Mouse (Mus musculus): ENCODE measurements around the gene Abcc8. TPM values are rescaled to one million over a fixed set of nuclear protein-coding genes. Genes with fewer than 3 reads are reported as not detected.

Abcc8 gene
- polyA plus RNA-seq, 1 experiment: 1.1 TPM

- H3K27ac ChIP-seq (replicated peaks; ENCODE audit: low read depth, low read length): no peak overlapping the region
- no peak overlapping the region for H3K4me3 ChIP-seq (ENCODE audit: insufficient read depth, low read depth, low read length)
- H3K4me1 ChIP-seq (ENCODE audit: control insufficient read depth, insufficient read depth, insufficient read length, low read length): no peaks in the 10 kb centered on the region
Observed at GRCm38 (mm10) chr7:46076844-46077243, 103.0 kb downstream of the Abcc8 start.

- no peak overlapping the region for H3K27ac ChIP-seq (replicated peaks; ENCODE audit: low read depth, low read length)
- no peak overlapping the region for H3K4me3 ChIP-seq (ENCODE audit: insufficient read depth, low read depth, low read length)
- no peaks in the 10 kb centered on the region for H3K4me1 ChIP-seq (ENCODE audit: control insufficient read depth, insufficient read depth, insufficient read length, low read length)
Observed at GRCm38 (mm10) chr7:46068831-46069230, 111.0 kb downstream of the Abcc8 start.

DNA sequence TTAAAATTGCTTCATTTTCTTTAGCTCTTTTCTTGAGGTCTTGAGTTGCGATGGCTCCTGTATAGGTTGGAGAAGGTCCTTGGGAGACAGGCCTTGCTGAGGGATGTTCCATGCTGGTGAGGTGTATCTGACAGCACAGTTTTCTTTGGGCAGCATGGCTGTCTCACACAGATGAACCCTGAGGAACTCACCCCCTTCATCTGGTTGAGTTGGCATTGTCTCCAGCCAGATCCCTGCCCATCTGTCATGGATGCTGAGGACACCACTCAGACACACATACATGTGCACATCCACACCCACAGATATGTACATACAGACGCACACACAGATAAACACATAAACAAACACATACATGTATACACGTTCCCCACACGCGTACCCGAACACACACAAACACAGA lies 116.5 kb downstream of the Abcc8 start:
- no peak overlapping the region for H3K27ac ChIP-seq (replicated peaks; ENCODE audit: low read depth, low read length)
- no peak overlapping the region for H3K4me3 ChIP-seq (ENCODE audit: insufficient read depth, low read depth, low read length)
- no peaks in the 10 kb centered on the region for H3K4me1 ChIP-seq (ENCODE audit: control insufficient read depth, insufficient read depth, insufficient read length, low read length)

GRCm38 (mm10) chr7:46061614-46062013 lies 118.2 kb downstream of the Abcc8 start:
- H3K27ac ChIP-seq (replicated peaks; ENCODE audit: low read depth, low read length): no peak overlapping the region
- no peak overlapping the region for H3K4me3 ChIP-seq (ENCODE audit: insufficient read depth, low read depth, low read length)

GRCm38 (mm10) chr7:46060688-46061087 lies 119.1 kb downstream of the Abcc8 start:
- Histone ChIP-seq H3K4me3 (ENCODE audit: insufficient read depth, low read depth, low read length) (no peak overlapping the region), H3K27ac (replicated peaks; ENCODE audit: low read depth, low read length) (no peak overlapping the region), H3K4me1 (ENCODE audit: control insufficient read depth, insufficient read depth, insufficient read length, low read length) (no peaks in the 10 kb centered on the region)

More at GRCm38 (mm10) chr7:46061614-46062013, 118.2 kb downstream of the Abcc8 start:
- H3K4me1 ChIP-seq (ENCODE audit: control insufficient read depth, insufficient read depth, insufficient read length, low read length): no peaks in the 10 kb centered on the region

DNA sequence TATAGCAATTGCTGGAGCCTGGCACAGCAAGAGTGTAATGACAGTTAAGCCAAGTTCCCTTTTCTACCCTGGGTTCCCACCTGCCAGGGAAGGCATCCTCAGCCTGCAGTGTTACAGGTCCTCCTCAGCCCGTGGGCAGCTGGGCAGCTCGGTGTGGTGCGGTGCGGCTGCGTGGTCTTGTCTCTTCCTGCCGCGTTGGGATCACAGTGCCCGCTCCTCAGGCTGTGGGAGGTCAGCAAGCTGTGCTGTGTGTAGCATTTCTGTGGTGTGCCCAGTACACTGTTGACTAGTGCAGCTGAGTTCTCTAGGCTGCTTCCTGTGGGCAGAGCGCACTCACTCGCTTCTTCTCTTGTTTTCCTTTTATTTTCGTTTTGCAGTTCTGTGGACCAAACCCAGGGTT lies 121.0 kb downstream of the Abcc8 start:
- H3K4me3 ChIP-seq (ENCODE audit: insufficient read depth, low read depth, low read length): peak overlapping the region; percentile 47
- H3K4me1 ChIP-seq (ENCODE audit: control insufficient read depth, insufficient read depth, insufficient read length, low read length): no peaks in the 10 kb centered on the region
- no peak overlapping the region for H3K27ac ChIP-seq (replicated peaks; ENCODE audit: low read depth, low read length)

Other genes with a start within 250 kb of the Abcc8 start
- not detected in 2 replicates for gene Abcc6, start 149.7 kb downstream of the Abcc8 start, polyA plus RNA-seq (2012; ENCODE audit: insufficient read depth, insufficient read length, missing spikeins)
- gene Nomo1, start 146.3 kb downstream of the Abcc8 start, polyA plus RNA-seq (2012; ENCODE audit: insufficient read depth, insufficient read length, missing spikeins): 26.3 and 38.6 TPM in 2 replicates
- gene Kcnj11, start 79.3 kb downstream of the Abcc8 start, polyA plus RNA-seq (2012; ENCODE audit: insufficient read depth, insufficient read length, missing spikeins): 5.1 and 10.4 TPM in 2 replicates
- gene Ush1c, start 58.5 kb upstream of the Abcc8 start, polyA plus RNA-seq (2012; ENCODE audit: insufficient read depth, insufficient read length, missing spikeins): not detected in 2 replicates
- not detected in 2 replicates for gene Otog, start 61.0 kb upstream of the Abcc8 start, polyA plus RNA-seq (2012; ENCODE audit: insufficient read depth, insufficient read length, missing spikeins)
- 0.63 TPM in 1 of 2 replicates, not detected in the other for gene Myod1, start 196.4 kb upstream of the Abcc8 start, polyA plus RNA-seq (2012; ENCODE audit: insufficient read depth, insufficient read length, missing spikeins)
- 0.13 and 0.36 TPM in 2 replicates for gene Kcnc1, start 216.5 kb upstream of the Abcc8 start, polyA plus RNA-seq (2012; ENCODE audit: insufficient read depth, insufficient read length, missing spikeins)